12 mouse cellular contexts compared by ENCODE assay signal in genomic region chr3:138381133-138381532, GRCm38 (mm10). TPM values are rescaled to one million over a fixed set of nuclear protein-coding genes. Genes with fewer than 3 reads are reported as not detected.
DNase-seq lines count a peak whose midpoint lies in the region; ATAC-seq and TF ChIP-seq lines count a peak whose summit lies in the region.
"Had no signal": no experiment of that assay in that cellular context is flagged by ENCODE, and none has a peak within 500 bp of the region (broad histone marks: within the 10 kb centered on the region; RNA-seq: fewer than 3 reads in every experiment).

No protein-coding gene starts in this region.

- in situ Hi-C loops in Patski (cut with MboI; ENCODE audit: low pct_unique_long_range_greater_than_20kb): no loop called here

- WGBS in intestine, embryonic 15.5 days: 14% methylated on average over 3 of the region's 3 CpGs
- WGBS in intestine, postnatal 0 days: 19% methylated on average over 3 of the region's 3 CpGs
- 47% methylated on average over 3 of the region's 3 CpGs for WGBS in forebrain, embryonic 12.5 days

- H3K27ac ChIP-seq in intestine, embryonic 15.5 days: no peak overlapping the region
- no peak overlapping the region for H3K27ac ChIP-seq in intestine, postnatal 0 days (ENCODE audit: low read depth, low read length)
- H3K27ac ChIP-seq in forebrain, embryonic 12.5 days: no peak overlapping the region

- peak; percentile 55; the same call in 1 of the 2 replicates for ATAC-seq in intestine, embryonic 15.5 days
- ATAC-seq in intestine, postnatal 0 days: no peak
- no peak for ATAC-seq in Patski
- 0 out of 2 replicates have a peak, but pooled peaks have one; percentile 27 for ATAC-seq in forebrain, embryonic 12.5 days (ENCODE audit: low FRiP score)

- H3K9me3 ChIP-seq in intestine, embryonic 15.5 days: no peaks in the 10 kb centered on the region
- no peaks in the 10 kb centered on the region for H3K9me3 ChIP-seq in intestine, postnatal 0 days (ENCODE audit: control insufficient read depth)
- H3K9me3 ChIP-seq in forebrain, embryonic 12.5 days: no peaks in the 10 kb centered on the region

- POLR2A ChIA-PET in Patski (lab: Charles Lee): interaction anchor here (0.6 kb wide), 2 partner anchors 21 to 99 kb away, joined by 3 to 5 read pairs; no protein-coding TSS in a partner anchor

- no peak overlapping the region for H3K4me2 ChIP-seq in intestine, embryonic 15.5 days (replicated peaks)
- no peak overlapping the region for H3K4me2 ChIP-seq in intestine, postnatal 0 days (replicated peaks; ENCODE audit: low read depth)
- no peak overlapping the region for H3K4me2 ChIP-seq in forebrain, embryonic 12.5 days

- no peaks in the 10 kb centered on the region for H3K36me3 ChIP-seq in intestine, embryonic 15.5 days
- H3K36me3 ChIP-seq in intestine, postnatal 0 days (ENCODE audit: control insufficient read depth, insufficient read depth): no peaks in the 10 kb centered on the region
- no peaks in the 10 kb centered on the region for H3K36me3 ChIP-seq in forebrain, embryonic 12.5 days (replicated peaks)

- CTCF ChIA-PET in Patski (lab: Charles Lee): interaction anchor here (1.7 kb wide), 1 partner anchor 23 kb away, joined by 4 read pairs; no protein-coding TSS in a partner anchor

- H3K27me3 ChIP-seq in intestine, embryonic 15.5 days (replicated peaks): no peaks in the 10 kb centered on the region
- no peaks in the 10 kb centered on the region for H3K27me3 ChIP-seq in intestine, postnatal 0 days (replicated peaks; ENCODE audit: control insufficient read depth, insufficient read depth, low read length)
- H3K27me3 ChIP-seq in Patski: no peaks in the 10 kb centered on the region
- no peaks in the 10 kb centered on the region for H3K27me3 ChIP-seq in forebrain, embryonic 12.5 days

- no peak overlapping the region for H3K4me3 ChIP-seq in intestine, embryonic 15.5 days (replicated peaks)
- no peak overlapping the region for H3K4me3 ChIP-seq in intestine, postnatal 0 days (ENCODE audit: low read depth, low read length)
- H3K4me3 ChIP-seq in forebrain, embryonic 12.5 days (replicated peaks): no peak overlapping the region

- H3K9ac ChIP-seq in intestine, embryonic 15.5 days: no peak overlapping the region
- H3K9ac ChIP-seq in intestine, postnatal 0 days (ENCODE audit: low read depth, low read length): no peak overlapping the region
- no peak overlapping the region for H3K9ac ChIP-seq in forebrain, embryonic 12.5 days

- peak; percentile 71 for DNase-seq in Patski (ENCODE audit: low read depth, low spot score)
- peak; percentile 63 for DNase-seq in lung, postnatal 36 days
- no peak for DNase-seq in thymus, postnatal 14 days
- no peak for DNase-seq in heart, adult 11 months
- DNase-seq in urinary bladder, postnatal 25 days (ENCODE audit: low spot score): no peak
- DNase-seq: gastrocnemius, postnatal 36 days; spleen, adult 18-20 months had no signal

- no peaks in the 10 kb centered on the region for H3K4me1 ChIP-seq in intestine, embryonic 15.5 days (replicated peaks)
- H3K4me1 ChIP-seq in intestine, postnatal 0 days (replicated peaks; ENCODE audit: control insufficient read depth, insufficient read depth, low read length): no peaks in the 10 kb centered on the region
- H3K4me1 ChIP-seq in forebrain, embryonic 12.5 days: peaks cover 4% of the 10 kb centered on the region; the same call in 1 of the 2 replicates

- no peak for TF ChIP-seq CTCF in intestine, postnatal 0 days (IDR thresholded peaks at IDR 0.05; ENCODE audit: low read depth)
- no peak for TF ChIP-seq CTCF in Patski (IDR thresholded peaks at IDR 0.05)

RNA-seq across cellular contexts. Expression of gene Adh4, which starts 34.1 kb away (rescaled TPM):
- polyA plus RNA-seq in intestine, embryonic 15.5 days (2015; fragmentation: Nextera tagmentation; extraction: Ambion mirVana): 0.13 and 0.31 TPM in 2 replicates
- polyA plus RNA-seq in intestine, postnatal 0 days (2015; fragmentation: Nextera tagmentation; extraction: Ambion mirVana): 0.51 TPM in 1 of 2 replicates, not detected in the other
- polyA plus RNA-seq in Patski (2021): not detected
- polyA plus RNA-seq in forebrain, embryonic 12.5 days (2016; fragmentation: Nextera tagmentation; extraction: Ambion mirVana): not detected in 2 replicates
- polyA plus RNA-seq: limb, embryonic 11.5 days; urinary bladder, adult 2 months had no signal

RNA-seq across cellular contexts. Expression of gene Adh6b, which starts 39.6 kb away (rescaled TPM):
- 0.16 and 0.19 TPM in 2 replicates for polyA plus RNA-seq in intestine, embryonic 15.5 days (2015; fragmentation: Nextera tagmentation; extraction: Ambion mirVana)
- not detected in 2 replicates for polyA plus RNA-seq in intestine, postnatal 0 days (2015; fragmentation: Nextera tagmentation; extraction: Ambion mirVana)
- 0.09 TPM for polyA plus RNA-seq in Patski (2021)
- 0.10 and 0.23 TPM in 2 replicates for polyA plus RNA-seq in forebrain, embryonic 12.5 days (2016; fragmentation: Nextera tagmentation; extraction: Ambion mirVana)

Comparison
In these comparisons a context has a peak if more than half of its experiments do, and no peak if none do; other contexts are left out.
1. ATAC-seq: peak in intestine, embryonic 15.5 days (single experiment) and forebrain, embryonic 12.5 days (single experiment); none in intestine, postnatal 0 days (single experiment) and Patski (single experiment).
2. DNase-seq: peak in Patski (single experiment) and lung, postnatal 36 days (single experiment); none in thymus, postnatal 14 days (single experiment), heart, adult 11 months (single experiment) and urinary bladder, postnatal 25 days (single experiment).